Mouse (Mus musculus) heart, adult 2 months (tissue): ENCODE results near the gene Ubqlnl. TPM values are rescaled to one million over a fixed set of nuclear protein-coding genes. Genes with fewer than 3 reads are reported as not detected.

Source experiments
- DNase-seq, 2 experiments: peaks; one replicate each; pipeline ENCODE4 v3.0.0; 2021
- H3K27ac ChIP-seq: fragments of 200-600 bp; 2 replicates; pipeline ENCODE4 v1.8.1; 2022
- H3K27me3 ChIP-seq: fragments of 200-500 bp; 2 replicates; pipeline ENCODE4 v1.6.1; 2012; ENCODE audit warnings: mild to moderate bottlenecking, low read length, inconsistent platforms, mixed read lengths; ENCODE audit not compliant: control insufficient read depth, insufficient read depth
- H3K36me3 ChIP-seq: fragments of 200-500 bp; 2 replicates; pipeline ENCODE4 v1.6.1; 2012; ENCODE audit warnings: low read length, inconsistent platforms; ENCODE audit not compliant: control insufficient read depth, insufficient read depth
- H3K4me1 ChIP-seq: fragments of 200-500 bp; 2 replicates; pipeline ENCODE4 v1.6.1; 2011; ENCODE audit warnings: low read length; ENCODE audit not compliant: control insufficient read depth, insufficient read depth
- H3K4me3 ChIP-seq: fragments of 200-600 bp; 2 replicates; pipeline ENCODE4 v1.8.1; 2022
- H3K79me2 ChIP-seq: fragments of 200-500 bp; replicated peaks from 2 replicates; pipeline ENCODE4 v1.6.1; 2012; ENCODE audit warnings: mild to moderate bottlenecking, inconsistent platforms, low read length, moderate library complexity, mixed read lengths; ENCODE audit not compliant: control insufficient read depth, insufficient read depth
- H3K9ac ChIP-seq: fragments of 200-500 bp; 2 replicates; pipeline ENCODE4 v1.6.1; 2012; ENCODE audit warnings: low read depth, mild to moderate bottlenecking, control low read depth, inconsistent platforms, low read length, mixed read lengths
- CTCF ChIP-seq: fragments of 200-600 bp; IDR thresholded peaks from 2 replicates; pipeline ENCODE4 v1.8.1; 2022; ENCODE audit warnings: antibody characterized with exemption, mild to moderate bottlenecking, moderate library complexity
- EP300 ChIP-seq: fragments of 200-500 bp; IDR thresholded peaks from 2 replicates; pipeline ENCODE4 v1.6.1; 2011; ENCODE audit warnings: low read depth, low read length, control low read depth; ENCODE audit not compliant: insufficient read depth
- POLR2A ChIP-seq: fragments of 200-500 bp; IDR thresholded peaks from 2 replicates; pipeline ENCODE4 v1.6.1; 2011; ENCODE audit warnings: mild to moderate bottlenecking, low read depth, low read length, control low read depth; ENCODE audit not compliant: insufficient read depth
- WGBS: fragments of 180-500 bp; shearing (Covaris S2); methylation state at CpG from one replicate; pipeline ENCODE4 v1.1.7; 2018; 5-methylcytosine and 5-hydroxymethylcytosine counted together
- intact Hi-C: fragments of 180-260 bp; cut with DNase I; formaldehyde crosslinking; loops from one replicate; pipeline ENCODE4 v1.15.1; 2025
- long read RNA-seq: library from polyadenylated mRNA; stranded (forward); transcript quantifications from one replicate; pipeline ENCODE4 v2.0.0, GENCODE M21; 2021
- polyA plus RNA-seq: library from polyadenylated mRNA; depleted of rRNA; stranded (reverse); fragments of >200 nt; gene quantifications from 2 replicates; pipeline ENCODE4 v1.2.3, GENCODE M21; 2012; rRNA removed
- total RNA-seq, 2 experiments: library from RNA; stranded (reverse); gene quantifications; 2 replicates each; pipeline ENCODE4 v1.2.3; 2021

Gene Ubqlnl
- total RNA-seq (not detected), polyA plus RNA-seq (0.06 and 0.14 TPM in 2 replicates)
- long read RNA-seq: 0 reads

DNA sequence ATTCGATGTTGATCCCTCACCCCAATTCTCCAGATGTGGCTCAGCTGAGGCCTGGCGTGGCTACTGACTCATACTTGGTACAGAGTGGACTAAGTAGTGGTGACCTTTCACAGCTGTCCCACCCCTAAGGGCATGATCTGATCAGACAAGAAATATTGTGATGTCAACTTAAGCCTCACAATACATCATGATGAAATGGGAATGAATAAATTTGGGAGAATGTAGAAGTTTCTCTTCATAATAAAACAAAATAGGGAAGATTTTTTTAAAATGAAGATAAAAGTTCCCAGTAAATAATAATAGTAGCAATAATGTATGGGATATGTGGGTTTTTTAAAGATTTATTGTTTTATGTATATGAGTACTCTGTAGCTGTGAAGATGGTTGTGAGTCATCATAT is at the start of gene Ubqlnl:
Gene Ubqlnl, minus strand, starts transcription at position 101 of the 400 bp plus-strand sequence.
- intact Hi-C loops: no loop called here
- Histone ChIP-seq H3K4me3 (no peak within 1 kb of the TSS), H3K27ac (no peak within 1 kb of the TSS), H3K9ac (no peak within 1 kb of the TSS), H3K27me3 (no peaks in the 10 kb centered on the region), H3K4me1 (no peaks in the 10 kb centered on the region), H3K79me2 (no peaks in the 10 kb centered on the region), H3K36me3 (no peaks in the 10 kb centered on the region)
- WGBS: 86% methylated on average over 2 of the region's 2 CpGs
- no peak for DNase-seq
- no peak for TF ChIP-seq POLR2A
- no peak for TF ChIP-seq CTCF
- TF ChIP-seq EP300: no peak

DNA sequence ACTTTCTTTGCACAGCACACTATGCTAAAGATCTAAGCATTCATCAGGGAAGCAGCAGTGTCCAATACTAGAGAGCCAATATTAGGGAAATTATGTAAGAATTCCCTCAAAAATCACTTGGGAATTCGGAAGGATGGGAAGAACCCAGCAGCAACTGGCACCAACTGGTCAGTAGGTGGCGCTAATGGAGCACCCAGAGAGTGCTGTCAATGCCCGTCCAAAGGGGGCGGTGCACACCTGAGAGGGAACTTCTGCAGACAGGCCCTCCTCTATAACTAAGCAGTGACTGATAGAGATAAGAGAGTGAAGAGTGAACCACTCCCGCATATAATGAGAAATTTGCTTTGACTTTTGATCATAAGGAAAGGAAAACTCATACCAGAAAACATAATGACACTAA is 49.5 kb upstream of the Ubqlnl start:
- 4% methylated on average over 5 of the region's 5 CpGs for WGBS
- intact Hi-C loops: loop anchor here (1.0 to 10.0 kb wide), 3 partner anchors 31 to 245 kb away; no protein-coding TSS in a partner anchor

DNA sequence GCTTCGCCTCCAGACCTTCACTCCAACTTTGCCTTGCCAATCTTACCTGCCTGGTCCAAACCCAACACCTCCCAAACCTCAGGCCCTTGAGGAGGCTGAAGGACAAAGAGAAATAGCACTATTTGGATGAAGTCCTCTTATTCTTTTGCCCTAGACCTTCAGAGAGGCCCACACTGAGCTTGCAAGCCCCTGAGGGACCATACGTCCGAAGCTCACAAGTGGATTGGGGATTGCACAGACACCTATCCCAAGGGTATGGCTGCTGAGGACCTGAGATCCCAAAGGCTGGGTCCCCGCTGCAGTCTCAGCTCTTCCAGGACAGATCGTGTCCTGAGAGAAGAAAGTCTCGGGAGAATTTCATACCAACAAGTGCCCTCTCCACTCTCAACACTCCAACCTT is 45.5 kb upstream of the Ubqlnl start, which contains the start of gene Olfr649:
Gene Olfr649, minus strand, starts transcription at position 101 of the 400 bp plus-strand sequence.
- no peak for DNase-seq
- TF ChIP-seq EP300 (no peak), POLR2A (no peak), CTCF (no peak)
- intact Hi-C loops: no loop called here
- Histone ChIP-seq H3K27ac (no peak within 1 kb of the TSS), H3K79me2 (no peaks in the 10 kb centered on the region), H3K4me3 (no peak within 1 kb of the TSS), H3K36me3 (no peaks in the 10 kb centered on the region), H3K27me3 (no peaks in the 10 kb centered on the region), H3K4me1 (no peaks in the 10 kb centered on the region), H3K9ac (no peak within 1 kb of the TSS)
- WGBS: 74% methylated on average over 6 of the region's 6 CpGs

More for the DNA sequence above, 49.5 kb upstream of the Ubqlnl start:
- H3K79me2 ChIP-seq: no peaks in the 10 kb centered on the region
- H3K36me3 ChIP-seq: no peaks in the 10 kb centered on the region
- no peaks in the 10 kb centered on the region for H3K4me1 ChIP-seq
- H3K4me3 ChIP-seq: no peak overlapping the region
- peak; percentile 67 for DNase-seq
- H3K27ac ChIP-seq: no peak overlapping the region
- no peaks in the 10 kb centered on the region for H3K27me3 ChIP-seq
- TF ChIP-seq CTCF (no peak), EP300 (peak; percentile 82), POLR2A (no peak)
- H3K9ac ChIP-seq: no peak overlapping the region

DNA sequence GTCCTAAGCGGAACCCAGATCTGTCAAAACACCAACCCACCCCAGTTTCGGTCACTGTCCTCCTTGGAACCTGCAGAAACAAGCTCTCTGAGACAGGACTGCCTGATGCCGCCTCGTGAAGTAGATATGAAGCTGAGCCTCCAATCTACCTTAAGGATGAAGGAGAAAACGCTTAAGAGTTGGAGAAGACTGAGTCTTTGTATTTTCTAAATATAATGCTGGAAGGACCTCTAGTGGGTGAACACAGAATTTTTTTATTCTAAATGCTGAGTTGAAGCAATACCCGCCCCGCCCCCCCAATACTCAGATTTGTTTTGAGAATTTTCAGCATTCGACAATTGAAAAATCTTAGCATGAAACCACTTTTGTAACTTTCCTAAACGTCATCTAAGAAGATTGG is 40.9 kb upstream of the Ubqlnl start:
- Histone ChIP-seq H3K9ac (no peak overlapping the region), H3K4me3 (no peak overlapping the region), H3K27me3 (no peaks in the 10 kb centered on the region), H3K79me2 (no peaks in the 10 kb centered on the region), H3K36me3 (no peaks in the 10 kb centered on the region), H3K4me1 (no peaks in the 10 kb centered on the region), H3K27ac (no peak overlapping the region)
- 52% methylated on average over 9 of the region's 9 CpGs for WGBS
- TF ChIP-seq EP300 (no peak), CTCF (no peak), POLR2A (no peak)
- intact Hi-C loops: no loop called here
- no peak for DNase-seq

DNA sequence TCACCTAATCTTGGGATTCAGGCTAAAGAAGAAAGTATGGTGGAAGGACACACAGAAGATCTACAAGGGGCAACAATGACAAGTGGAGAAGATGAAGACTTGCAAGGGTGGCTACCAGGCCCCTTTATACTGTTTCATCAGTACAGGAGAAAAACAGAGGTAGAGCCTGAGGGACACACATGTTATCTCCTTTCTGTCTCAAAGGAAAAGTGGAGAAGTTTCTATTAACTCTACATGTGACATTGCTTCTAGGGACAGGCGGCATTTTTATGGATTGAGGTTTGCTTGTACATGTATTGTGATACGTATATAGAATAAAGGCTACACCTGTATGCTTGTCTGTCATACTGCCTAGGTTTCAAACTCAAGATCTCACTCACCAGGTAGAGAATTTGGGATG is 32.9 kb upstream of the Ubqlnl start, which contains the start of gene Olfr648:
Gene Olfr648, minus strand, starts transcription at position 101 of the 400 bp plus-strand sequence.
- Histone ChIP-seq H3K36me3 (no peaks in the 10 kb centered on the region), H3K27me3 (no peaks in the 10 kb centered on the region), H3K4me1 (no peaks in the 10 kb centered on the region), H3K9ac (no peak within 1 kb of the TSS), H3K4me3 (no peak within 1 kb of the TSS), H3K79me2 (no peaks in the 10 kb centered on the region), H3K27ac (no peak within 1 kb of the TSS)
- no peak for DNase-seq
- TF ChIP-seq POLR2A (no peak), EP300 (no peak), CTCF (no peak)
- WGBS: 84% methylated on average over 2 of the region's 2 CpGs
- intact Hi-C loops: no loop called here

DNA sequence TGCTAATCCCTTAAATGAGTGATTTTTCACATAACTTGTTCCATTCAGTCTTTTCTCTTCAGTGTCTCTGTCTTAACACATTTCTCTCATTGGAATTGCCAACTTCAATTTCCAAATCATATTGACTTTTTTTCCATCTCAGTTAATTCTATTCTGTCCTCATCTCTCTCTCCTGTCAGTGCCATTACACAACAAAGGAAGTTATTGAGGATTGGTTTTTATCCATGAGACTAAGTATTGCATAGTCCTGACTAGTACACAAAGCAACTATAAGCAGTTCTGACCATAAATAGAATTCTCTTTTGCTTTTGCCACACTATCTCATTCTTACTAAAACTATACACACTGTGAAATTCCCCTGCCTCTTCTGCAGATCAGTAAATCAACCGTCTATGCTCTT is 28.7 kb upstream of the Ubqlnl start:
- no peak overlapping the region for H3K27ac ChIP-seq
- H3K36me3 ChIP-seq: no peaks in the 10 kb centered on the region
- intact Hi-C loops: no loop called here
- DNase-seq: no peak
- 67% methylated on average over 1 of the region's 1 CpGs for WGBS
- no peak for TF ChIP-seq CTCF
- H3K4me1 ChIP-seq: no peaks in the 10 kb centered on the region
- no peak overlapping the region for H3K4me3 ChIP-seq
- H3K79me2 ChIP-seq: no peaks in the 10 kb centered on the region
- no peaks in the 10 kb centered on the region for H3K27me3 ChIP-seq
- H3K9ac ChIP-seq: no peak overlapping the region
